9 mouse cellular contexts compared by ENCODE assay signal in genomic region chr5:143058208-143058607, GRCm38 (mm10). TPM values are rescaled to one million over a fixed set of nuclear protein-coding genes. Genes with fewer than 3 reads are reported as not detected.
A peak's percentile ranks its signal among the peaks of the same experiment; 100 is the strongest.
DNase-seq lines count a peak whose midpoint lies in the region; ATAC-seq and TF ChIP-seq lines count a peak whose summit lies in the region.
"Had no signal": no experiment of that assay in that cellular context is flagged by ENCODE, and none has a peak within 500 bp of the region (broad histone marks: within the 10 kb centered on the region; RNA-seq: fewer than 3 reads in every experiment).

No protein-coding gene starts in this region.

- H3K9ac ChIP-seq in midbrain, embryonic 13.5 days (replicated peaks) = no peak overlapping the region
- H3K9ac ChIP-seq in midbrain, embryonic 14.5 days (replicated peaks; ENCODE audit: low read length) = no peak overlapping the region
- H3K9ac ChIP-seq in intestine, postnatal 0 days (ENCODE audit: low read depth, low read length) = no peak overlapping the region

- TF ChIP-seq CTCF in intestine, postnatal 0 days (IDR thresholded peaks at IDR 0.05; ENCODE audit: low read depth) = no peak

- DNase-seq in adrenal gland, adult 2 months = peak; percentile 22
- DNase-seq in adrenal gland, postnatal 25 days = no peak
- DNase-seq in midbrain, embryonic 14.5 days = no peak
- peak; percentile 72 to 76 for DNase-seq in spleen, postnatal 4 days (ENCODE audit: low spot score in 2 of 2)
- DNase-seq in T-cell, adult 2 months (ENCODE audit: low spot score) = no peak
- DNase-seq in layer of hippocampus, adult 11-12 months (ENCODE audit: low spot score) = no peak

- H3K9me3 ChIP-seq in midbrain, embryonic 13.5 days = no peaks in the 10 kb centered on the region
- H3K9me3 ChIP-seq in midbrain, embryonic 14.5 days (ENCODE audit: control insufficient read depth, low read length) = no peaks in the 10 kb centered on the region
- H3K9me3 ChIP-seq in intestine, postnatal 0 days (ENCODE audit: control insufficient read depth) = no peaks in the 10 kb centered on the region
- H3K9me3 ChIP-seq: megakaryocyte, embryonic 14.5 days had no signal

- no peak overlapping the region for H3K4me3 ChIP-seq in midbrain, embryonic 13.5 days (replicated peaks)
- no peak overlapping the region for H3K4me3 ChIP-seq in midbrain, embryonic 14.5 days (replicated peaks; ENCODE audit: low read depth, low read length)
- H3K4me3 ChIP-seq in intestine, postnatal 0 days (ENCODE audit: low read depth, low read length) = no peak overlapping the region
- H3K4me3 ChIP-seq: megakaryocyte, embryonic 14.5 days had no signal

- peaks cover 30% of the 10 kb centered on the region for H3K36me3 ChIP-seq in midbrain, embryonic 13.5 days
- H3K36me3 ChIP-seq in midbrain, embryonic 14.5 days (ENCODE audit: control insufficient read depth, insufficient read depth, low read length) = peaks cover 12% of the 10 kb centered on the region
- H3K36me3 ChIP-seq in intestine, postnatal 0 days (ENCODE audit: control insufficient read depth, insufficient read depth) = peaks cover 24% of the 10 kb centered on the region; the same call in 1 of the 2 replicates

- no peak overlapping the region for H3K4me2 ChIP-seq in midbrain, embryonic 13.5 days (replicated peaks)
- H3K4me2 ChIP-seq in midbrain, embryonic 14.5 days (ENCODE audit: low read length) = no peak overlapping the region
- no peak overlapping the region for H3K4me2 ChIP-seq in intestine, postnatal 0 days (replicated peaks; ENCODE audit: low read depth)

- 49% methylated on average over 2 of the region's 2 CpGs for WGBS in midbrain, embryonic 13.5 days
- 56% methylated on average over 2 of the region's 2 CpGs for WGBS in midbrain, embryonic 14.5 days
- WGBS in intestine, postnatal 0 days = 45% methylated on average over 2 of the region's 2 CpGs

- H3K27ac ChIP-seq in midbrain, embryonic 13.5 days = 0 out of 2 replicates have a peak overlapping the region, but pooled peaks have one; percentile 5
- no peak overlapping the region for H3K27ac ChIP-seq in midbrain, embryonic 14.5 days (replicated peaks; ENCODE audit: low read depth, low read length)
- H3K27ac ChIP-seq in intestine, postnatal 0 days (ENCODE audit: low read depth, low read length) = peak overlapping the region; percentile 55; the same call in 1 of the 2 replicates

- no peak for ATAC-seq in midbrain, embryonic 13.5 days
- ATAC-seq in midbrain, embryonic 14.5 days (ENCODE audit: low FRiP score, low TSS enrichment) = no peak
- ATAC-seq in intestine, postnatal 0 days = no peak

- no peaks in the 10 kb centered on the region for H3K27me3 ChIP-seq in midbrain, embryonic 13.5 days
- no peaks in the 10 kb centered on the region for H3K27me3 ChIP-seq in midbrain, embryonic 14.5 days (ENCODE audit: control insufficient read depth, insufficient read depth, low read length)
- H3K27me3 ChIP-seq in intestine, postnatal 0 days (replicated peaks; ENCODE audit: control insufficient read depth, insufficient read depth, low read length) = no peaks in the 10 kb centered on the region
- H3K27me3 ChIP-seq: megakaryocyte, embryonic 14.5 days had no signal

- H3K4me1 ChIP-seq in midbrain, embryonic 13.5 days (replicated peaks) = peaks cover 44% of the 10 kb centered on the region
- peaks cover 9% of the 10 kb centered on the region; the same call in 1 of the 2 replicates for H3K4me1 ChIP-seq in midbrain, embryonic 14.5 days (ENCODE audit: control insufficient read depth, insufficient read depth, low read length)
- no peaks in the 10 kb centered on the region for H3K4me1 ChIP-seq in intestine, postnatal 0 days (replicated peaks; ENCODE audit: control insufficient read depth, insufficient read depth, low read length)

RNA-seq across cellular contexts. Expression of gene Rnf216, which starts 54.6 kb away (rescaled TPM):
- 10 to 100 TPM; 37.5 to 50.4 TPM for total RNA-seq in adrenal gland, adult 2 months (2021)
- polyA plus RNA-seq in adrenal gland, adult 2 months (2012; rRNA removed) = 40.3 and 47.6 TPM in 2 replicates
- 58.8 and 65.2 TPM in 2 replicates for total RNA-seq in adrenal gland, postnatal 25 days (2021)
- 34.9 and 36.9 TPM in 2 replicates for polyA plus RNA-seq in midbrain, embryonic 13.5 days (2015; fragmentation: Nextera tagmentation; extraction: Ambion mirVana)
- polyA plus RNA-seq in midbrain, embryonic 14.5 days (2014; fragmentation: Nextera tagmentation; extraction: Ambion mirVana) = 28.9 and 32.1 TPM in 2 replicates
- 16.9 and 20.6 TPM in 2 replicates for polyA plus RNA-seq in intestine, postnatal 0 days (2015; fragmentation: Nextera tagmentation; extraction: Ambion mirVana)

Comparison
In these comparisons a context has a peak if more than half of its experiments do, and no peak if none do; other contexts are left out.
1. DNase-seq: peak in adrenal gland, adult 2 months (single experiment) and spleen, postnatal 4 days (2 of 2); none in adrenal gland, postnatal 25 days (single experiment), midbrain, embryonic 14.5 days (single experiment), T-cell, adult 2 months (single experiment) and layer of hippocampus, adult 11-12 months (single experiment).